In genomic region chr15:12370096-12370495, GRCm38 (mm10) we compare ENCODE assay signal across 28 mouse cellular contexts. TPM values are rescaled to one million over a fixed set of nuclear protein-coding genes. Genes with fewer than 3 reads are reported as not detected.
"Had no signal": no experiment of that assay in that cellular context is flagged by ENCODE, and none has a peak within 500 bp of the region (broad histone marks: within the 10 kb centered on the region; RNA-seq: fewer than 3 reads in every experiment).

No protein-coding gene starts in this region.

- ATAC-seq: hindbrain, postnatal 0 days; intestine, embryonic 16.5 days; liver, embryonic 12.5 days had no signal

- H3K4me2 ChIP-seq: heart, embryonic 12.5 days; hindbrain, embryonic 13.5 days; hindbrain, embryonic 15.5 days; kidney, embryonic 15.5 days; limb, embryonic 13.5 days; limb, embryonic 15.5 days; liver, embryonic 12.5 days had no signal

- H3K4me3 ChIP-seq: heart, embryonic 10.5 days; heart, embryonic 12.5 days; hindbrain, embryonic 13.5 days; hindbrain, embryonic 15.5 days; kidney, embryonic 15.5 days; limb, embryonic 13.5 days; limb, embryonic 15.5 days; liver, embryonic 12.5 days had no signal

- H3K27me3 ChIP-seq: hindbrain, embryonic 15.5 days; kidney, embryonic 15.5 days; limb, embryonic 15.5 days had no signal

- H3K9me3 ChIP-seq: heart, embryonic 10.5 days; heart, embryonic 12.5 days; hindbrain, embryonic 13.5 days; hindbrain, embryonic 15.5 days; kidney, embryonic 15.5 days; limb, embryonic 13.5 days; limb, embryonic 15.5 days; liver, embryonic 12.5 days had no signal

- H3K27ac ChIP-seq: heart, embryonic 10.5 days; hindbrain, embryonic 13.5 days; hindbrain, embryonic 15.5 days; hindbrain, postnatal 0 days; kidney, embryonic 15.5 days; kidney, postnatal 0 days; limb, embryonic 13.5 days; limb, embryonic 15.5 days; liver, embryonic 12.5 days; liver, embryonic 14.5 days had no signal

- DNase-seq: gastrocnemius, postnatal 14 days; gastrocnemius, postnatal 36 days; heart, adult 18-20 months; heart, postnatal 10 days; kidney, adult 11 months; kidney, adult 2 months; kidney, adult 9 months; kidney, postnatal 14 days; kidney, postnatal 36 days; layer of hippocampus, adult 9-11 months; layer of hippocampus, postnatal 36 days; left cerebral cortex, postnatal 4 days had no signal

- H3K36me3 ChIP-seq: hindbrain, embryonic 13.5 days; hindbrain, embryonic 15.5 days; liver, embryonic 12.5 days had no signal

- H3K9ac ChIP-seq: heart, embryonic 12.5 days; hindbrain, embryonic 13.5 days; hindbrain, embryonic 15.5 days; kidney, embryonic 15.5 days; limb, embryonic 13.5 days; limb, embryonic 15.5 days; liver, embryonic 12.5 days; liver, embryonic 14.5 days had no signal

RNA-seq across cellular contexts. Expression of gene 1810049J17Rik, which starts 48.4 kb away (rescaled TPM):
- total RNA-seq: gastrocnemius, postnatal 14 days; gastrocnemius, postnatal 36 days; hematopoietic stem cell, adult 5-6 weeks; hindbrain, postnatal 0 days; left cerebral cortex, postnatal 4 days; liver, adult 2 months had no signal
- polyA plus RNA-seq: heart, embryonic 10.5 days; hindbrain, embryonic 11.5 days; hindbrain, embryonic 13.5 days; kidney, adult 2 months; kidney, embryonic 15.5 days; large intestine, adult 2 months; liver, adult 2 months had no signal
